Mouse (Mus musculus): ENCODE measurements around the gene Cd209e.
"Not testable (repeated sequence)": the region's sequence is repeated elsewhere in the genome, so short reads cannot be mapped to it uniquely, and the experiment has no call there.

The Cd209e gene

DNA sequence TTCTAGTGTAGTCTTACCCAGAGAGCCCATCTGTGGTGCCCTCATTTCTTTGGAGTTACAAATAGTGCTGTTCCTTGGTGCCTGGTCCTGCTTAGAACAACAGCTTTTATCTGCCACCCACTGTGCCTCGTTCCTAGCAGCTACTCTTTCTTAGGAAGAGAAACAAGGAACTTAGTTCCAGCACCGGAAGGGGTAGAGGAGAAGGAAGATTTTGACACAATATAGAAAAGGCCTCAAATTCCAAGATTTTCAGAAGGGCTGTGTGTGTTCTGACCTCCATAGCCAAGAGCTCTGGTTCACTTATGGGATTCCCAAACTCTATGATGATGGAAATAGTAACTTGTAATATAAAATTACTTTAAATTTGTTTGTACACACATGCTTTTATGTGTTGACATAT is at the start of gene Cd209e:
Gene Cd209e (minus strand): TSS at position 101 of the 400 bp plus-strand sequence.
- ChIA-PET POLR2A (interaction anchor here in 1 of 4 experiments (0.6 kb wide), 1 partner anchor 106 kb away, joined by 6 read pairs; no protein-coding TSS in a partner anchor), CTCF (interaction anchor here in 2 of 4 experiments (0.6 kb wide), 2 partner anchors 9 to 102 kb away, joined by 3 to 4 read pairs; no protein-coding TSS in a partner anchor)

DNA sequence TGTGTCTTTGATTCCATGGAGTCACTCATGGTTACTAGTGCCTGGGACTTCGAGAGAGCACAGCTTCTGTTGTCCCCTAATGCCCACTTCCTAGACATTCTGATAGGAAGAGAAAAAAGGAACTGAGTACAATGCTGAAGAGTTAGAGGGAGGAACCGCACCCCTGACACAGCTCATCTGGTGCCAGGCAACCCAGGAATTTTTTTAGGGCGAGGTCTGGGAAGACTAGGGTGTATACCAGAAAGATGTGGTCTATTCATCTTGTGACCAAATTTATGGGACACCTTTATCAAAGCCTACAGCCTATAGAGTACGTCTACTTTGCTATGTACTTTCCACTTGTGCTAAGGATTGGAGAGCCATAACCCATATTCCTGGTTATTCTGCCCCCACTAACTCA is 24.3 kb upstream of the Cd209e start, which contains the start of gene Cd209d:
Gene Cd209d (minus strand): TSS at position 101 of the 400 bp plus-strand sequence.
- POLR2A ChIA-PET, result interaction anchor here in 1 of 4 experiments (0.6 kb wide), 1 partner anchor 269 kb away, joined by 4 read pairs; no protein-coding TSS in a partner anchor
- CTCF ChIA-PET, result no interaction called here

- ChIA-PET CTCF (no interaction called here), POLR2A (interaction anchor here in 1 of 4 experiments (0.7 kb wide), 1 partner anchor 82 kb away, joined by 3 read pairs; no protein-coding TSS in a partner anchor)
These were observed 22.0 kb upstream of the Cd209e start for GRCm38 (mm10) chr8:3876121-3876520.

GRCm38 (mm10) chr8:3862736-3863135 is 8.6 kb upstream of the Cd209e start:
- POLR2A ChIA-PET, result interaction anchor here in 1 of 4 experiments (1.0 kb wide), 1 partner anchor 9 kb away, joined by 3 read pairs; no protein-coding TSS in a partner anchor

GRCm38 (mm10) chr8:3803091-3803490 is 51.0 kb downstream of the Cd209e start:
- CTCF ChIA-PET, result no interaction called here
- POLR2A ChIA-PET, result no interaction called here

More at GRCm38 (mm10) chr8:3862736-3863135, 8.6 kb upstream of the Cd209e start:
- CTCF ChIA-PET, result not testable (repeated sequence)
